20 mouse cellular contexts compared by ENCODE assay signal in the genomic region with DNA sequence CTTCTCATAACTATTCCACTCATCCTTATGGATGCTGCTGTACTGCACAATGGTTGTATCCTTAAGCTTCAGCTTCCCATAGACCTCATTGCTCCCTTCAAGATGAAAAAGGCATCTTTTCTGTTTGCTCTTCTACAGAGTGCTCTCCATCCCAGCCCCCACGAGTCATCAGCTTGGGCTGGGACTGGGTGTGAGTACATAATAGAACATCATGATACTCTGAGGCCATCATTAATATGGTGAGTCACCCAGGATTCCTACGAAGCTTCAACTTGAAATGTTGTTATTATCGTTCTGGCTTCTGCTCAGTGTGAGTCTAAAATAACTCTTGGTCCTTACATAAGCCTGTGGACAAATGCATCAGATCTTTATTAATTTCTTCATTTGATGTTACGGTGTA.
DNase-seq lines count a peak whose midpoint lies in the region; ATAC-seq and TF ChIP-seq lines count a peak whose summit lies in the region.
"Had no signal": no experiment of that assay in that cellular context is flagged by ENCODE, and none has a peak within 500 bp of the region (broad histone marks: within the 10 kb centered on the region; RNA-seq: fewer than 3 reads in every experiment).

No protein-coding gene starts in this region.

- H3K4me3 ChIP-seq in layer of hippocampus, adult 2 months: no peak overlapping the region
- H3K4me3 ChIP-seq in hindbrain, embryonic 11.5 days (ENCODE audit: low read depth, low read length): no peak overlapping the region
- H3K4me3 ChIP-seq in kidney, embryonic 14.5 days (ENCODE audit: low read length): no peak overlapping the region
- H3K4me3 ChIP-seq: embryonic facial prominence, embryonic 12.5 days; forebrain, embryonic 15.5 days; heart, embryonic 13.5 days; hindbrain, embryonic 12.5 days had no signal

- 87% methylated on average over 4 of the region's 4 CpGs for WGBS in hindbrain, embryonic 11.5 days
- WGBS in kidney, embryonic 14.5 days: 87% methylated on average over 4 of the region's 4 CpGs

- H3K9ac ChIP-seq in hindbrain, embryonic 11.5 days (ENCODE audit: low read depth, low read length): no peak overlapping the region
- no peak overlapping the region for H3K9ac ChIP-seq in kidney, embryonic 14.5 days (ENCODE audit: low read depth, low read length)
- H3K9ac ChIP-seq: embryonic facial prominence, embryonic 12.5 days; forebrain, embryonic 15.5 days; heart, embryonic 13.5 days; hindbrain, embryonic 12.5 days had no signal

- DNase-seq in adrenal gland, postnatal 36 days: peak; percentile 1 to 47
- no peak for DNase-seq in adrenal gland, adult 8-10 months
- no peak for DNase-seq in layer of hippocampus, adult 2 months (ENCODE audit: low spot score in 2 of 2)
- DNase-seq in layer of hippocampus, adult 9-11 months: no peak
- DNase-seq in brain, adult 2 months (ENCODE audit: low read depth, low spot score): peak; percentile 84
- no peak for DNase-seq in hindbrain, embryonic 11.5 days (ENCODE audit: low spot score)
- DNase-seq: adrenal gland, postnatal 25 days; cerebellum, adult 11 months; cerebellum, adult 8-10 months; cerebellum, postnatal 14 days; embryo, embryonic 11 days; gastrocnemius, postnatal 10 days; heart, postnatal 36 days had no signal

- no peaks in the 10 kb centered on the region for H3K36me3 ChIP-seq in hindbrain, embryonic 11.5 days (ENCODE audit: control insufficient read depth, insufficient read depth, low read length)
- H3K36me3 ChIP-seq in kidney, embryonic 14.5 days (ENCODE audit: control insufficient read depth, insufficient read depth, low read length): no peaks in the 10 kb centered on the region
- H3K36me3 ChIP-seq: embryonic facial prominence, embryonic 12.5 days; forebrain, embryonic 15.5 days; heart, embryonic 13.5 days; hindbrain, embryonic 12.5 days had no signal

- no peaks in the 10 kb centered on the region for H3K27me3 ChIP-seq in hindbrain, embryonic 11.5 days (ENCODE audit: control insufficient read depth, insufficient read depth, low read length)
- H3K27me3 ChIP-seq in kidney, embryonic 14.5 days (ENCODE audit: control insufficient read depth, insufficient read depth, low read length): no peaks in the 10 kb centered on the region
- H3K27me3 ChIP-seq: CH12.LX; embryonic facial prominence, embryonic 12.5 days; forebrain, embryonic 15.5 days; heart, embryonic 13.5 days; hindbrain, embryonic 12.5 days had no signal

- no peaks in the 10 kb centered on the region for H3K4me1 ChIP-seq in hindbrain, embryonic 11.5 days (replicated peaks; ENCODE audit: control insufficient read depth, insufficient read depth, low read length)
- H3K4me1 ChIP-seq in kidney, embryonic 14.5 days (ENCODE audit: control insufficient read depth, insufficient read depth, low read length): no peaks in the 10 kb centered on the region
- H3K4me1 ChIP-seq: embryonic facial prominence, embryonic 12.5 days; forebrain, embryonic 15.5 days; heart, embryonic 13.5 days; hindbrain, embryonic 12.5 days had no signal

- 0 out of 2 replicates have a peak overlapping the region, but pooled peaks have one; percentile 40 for H3K27ac ChIP-seq in layer of hippocampus, adult 2 months
- H3K27ac ChIP-seq in hindbrain, embryonic 11.5 days (ENCODE audit: low read depth, low read length): no peak overlapping the region
- no peak overlapping the region for H3K27ac ChIP-seq in kidney, embryonic 14.5 days (ENCODE audit: low read depth, low read length)
- H3K27ac ChIP-seq: embryonic facial prominence, embryonic 12.5 days; forebrain, embryonic 15.5 days; heart, embryonic 13.5 days; hindbrain, embryonic 12.5 days had no signal

- no peak for ATAC-seq in hindbrain, embryonic 11.5 days (ENCODE audit: low FRiP score)
- no peak for ATAC-seq in kidney, embryonic 14.5 days (ENCODE audit: low FRiP score, low TSS enrichment)
- ATAC-seq: forebrain, embryonic 15.5 days; hindbrain, embryonic 16.5 days had no signal

- H3K9me3 ChIP-seq in hindbrain, embryonic 11.5 days (ENCODE audit: control insufficient read depth, low read length): no peaks in the 10 kb centered on the region
- H3K9me3 ChIP-seq in kidney, embryonic 14.5 days (ENCODE audit: control insufficient read depth, low read length): no peaks in the 10 kb centered on the region
- H3K9me3 ChIP-seq: embryonic facial prominence, embryonic 12.5 days; forebrain, embryonic 15.5 days; heart, embryonic 13.5 days; hindbrain, embryonic 12.5 days had no signal

- no peak overlapping the region for H3K4me2 ChIP-seq in hindbrain, embryonic 11.5 days (replicated peaks; ENCODE audit: low read depth, low read length)
- no peak overlapping the region for H3K4me2 ChIP-seq in kidney, embryonic 14.5 days (replicated peaks; ENCODE audit: low read depth, low read length)
- H3K4me2 ChIP-seq: embryonic facial prominence, embryonic 12.5 days; forebrain, embryonic 15.5 days; heart, embryonic 13.5 days; hindbrain, embryonic 12.5 days had no signal

- no peak for TF ChIP-seq CTCF in layer of hippocampus, adult 2 months (conservative IDR thresholded peaks at IDR 0.05)

Comparison
In these comparisons a context has a peak if more than half of its experiments do, and no peak if none do; other contexts are left out.
1. DNase-seq: peak in adrenal gland, postnatal 36 days (2 of 2) and brain, adult 2 months (single experiment); none in adrenal gland, adult 8-10 months (single experiment), layer of hippocampus, adult 2 months (0 of 2), layer of hippocampus, adult 9-11 months (single experiment) and hindbrain, embryonic 11.5 days (single experiment).